Mouse (Mus musculus): ENCODE data around the gene Gng12. TPM values are rescaled to one million over a fixed set of nuclear protein-coding genes. Genes with fewer than 3 reads are reported as not detected.

Gene Gng12
- polyA plus RNA-seq, 1 experiment = 22.9 TPM

- H3K4me3 ChIP-seq (replicated peaks; ENCODE audit: control insufficient read depth, low read depth, low read length) = no peak overlapping the region
Measured at GRCm38 (mm10) chr6:66981864-66982263, 85.7 kb downstream of the Gng12 start.

GRCm38 (mm10) chr6:66984079-66984478 lies 87.9 kb downstream of the Gng12 start:
- TF ChIP-seq POLR2A (IDR thresholded peaks at IDR 0.05; ENCODE audit: borderline replicate concordance, control insufficient read depth, low read depth, low read length) (no peak), CTCF (IDR thresholded peaks at IDR 0.05; ENCODE audit: control insufficient read depth, insufficient read depth, low read length) (no peak)
- Histone ChIP-seq H3K27ac (ENCODE audit: control insufficient read depth, insufficient read depth, low read depth, low read length, poor library complexity) (no peak overlapping the region), H3K4me1 (ENCODE audit: control insufficient read depth, insufficient read depth, low read length) (peaks cover 3% of the 10 kb centered on the region), H3K4me3 (replicated peaks; ENCODE audit: control insufficient read depth, low read depth, low read length) (no peak overlapping the region)
- 77% methylated on average over 5 of the region's 5 CpGs for WGBS

More at GRCm38 (mm10) chr6:66981864-66982263, 85.7 kb downstream of the Gng12 start:
- peaks cover 3% of the 10 kb centered on the region; the same call in 1 of the 2 replicates for H3K4me1 ChIP-seq (ENCODE audit: control insufficient read depth, insufficient read depth, low read length)
- 67% methylated on average over 1 of the region's 1 CpGs for WGBS
- no peak overlapping the region for H3K27ac ChIP-seq (ENCODE audit: control insufficient read depth, insufficient read depth, low read depth, low read length, poor library complexity)
- TF ChIP-seq CTCF (IDR thresholded peaks at IDR 0.05; ENCODE audit: control insufficient read depth, insufficient read depth, low read length) (no peak), POLR2A (IDR thresholded peaks at IDR 0.05; ENCODE audit: borderline replicate concordance, control insufficient read depth, low read depth, low read length) (no peak)

DNA sequence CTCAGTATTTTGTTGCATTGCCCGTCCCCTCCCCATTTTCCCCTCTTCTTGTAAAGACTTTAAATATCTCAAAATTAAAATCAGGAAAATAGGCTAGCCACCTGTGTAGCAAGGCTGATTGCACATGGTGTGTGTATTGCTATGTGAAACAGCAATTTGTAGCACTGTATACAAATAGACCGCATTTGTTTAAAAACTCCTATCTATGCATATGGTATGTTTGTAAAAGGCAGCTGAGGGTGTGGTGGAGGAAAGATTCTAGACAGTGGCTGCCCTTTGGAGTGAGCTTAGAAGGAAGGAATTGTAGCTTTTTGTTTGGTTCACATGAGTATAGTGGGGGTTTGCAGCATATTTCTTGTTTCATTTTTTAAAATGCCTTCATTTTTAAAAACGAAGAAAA lies 88.5 kb downstream of the Gng12 start:
- 78% methylated on average over 3 of the region's 3 CpGs for WGBS
- Histone ChIP-seq H3K4me3 (replicated peaks; ENCODE audit: control insufficient read depth, low read depth, low read length) (no peak overlapping the region), H3K27ac (ENCODE audit: control insufficient read depth, insufficient read depth, low read depth, low read length, poor library complexity) (no peak overlapping the region), H3K4me1 (ENCODE audit: control insufficient read depth, insufficient read depth, low read length) (peaks cover 3% of the 10 kb centered on the region)
- TF ChIP-seq CTCF (IDR thresholded peaks at IDR 0.05; ENCODE audit: control insufficient read depth, insufficient read depth, low read length) (no peak), POLR2A (IDR thresholded peaks at IDR 0.05; ENCODE audit: borderline replicate concordance, control insufficient read depth, low read depth, low read length) (no peak)

GRCm38 (mm10) chr6:66985500-66985899 lies 89.3 kb downstream of the Gng12 start:
- H3K4me1 ChIP-seq (ENCODE audit: control insufficient read depth, insufficient read depth, low read length) = peaks cover 3% of the 10 kb centered on the region
- TF ChIP-seq POLR2A (IDR thresholded peaks at IDR 0.05; ENCODE audit: borderline replicate concordance, control insufficient read depth, low read depth, low read length) (no peak), CTCF (IDR thresholded peaks at IDR 0.05; ENCODE audit: control insufficient read depth, insufficient read depth, low read length) (no peak)
- H3K27ac ChIP-seq (ENCODE audit: control insufficient read depth, insufficient read depth, low read depth, low read length, poor library complexity) = no peak overlapping the region
- H3K4me3 ChIP-seq (replicated peaks; ENCODE audit: control insufficient read depth, low read depth, low read length) = no peak overlapping the region
- WGBS = 70% methylated on average over 7 of the region's 7 CpGs

DNA sequence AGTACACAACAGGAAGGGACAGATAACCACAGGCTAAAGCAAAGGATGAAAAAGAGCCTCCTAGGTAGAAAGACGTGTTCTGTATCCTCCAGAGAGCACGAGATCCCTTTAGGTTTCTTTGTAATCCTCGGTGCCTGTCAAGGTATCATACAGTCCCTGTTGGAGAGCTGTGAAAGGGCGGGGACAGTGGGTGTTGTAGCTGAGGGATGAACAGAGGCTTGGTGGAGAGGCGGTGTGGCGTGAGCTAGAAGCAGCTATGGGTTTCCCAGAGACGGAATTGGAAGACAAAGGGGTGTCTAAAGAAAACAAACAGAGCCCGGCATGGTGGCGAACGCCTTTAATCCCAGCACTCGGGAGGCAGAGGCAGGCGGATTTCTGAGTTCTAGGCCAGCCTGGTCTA lies 89.9 kb downstream of the Gng12 start:
- TF ChIP-seq POLR2A (IDR thresholded peaks at IDR 0.05; ENCODE audit: borderline replicate concordance, control insufficient read depth, low read depth, low read length) (no peak), CTCF (IDR thresholded peaks at IDR 0.05; ENCODE audit: control insufficient read depth, insufficient read depth, low read length) (no peak)
- WGBS = 83% methylated on average over 12 of the region's 12 CpGs
- Histone ChIP-seq H3K4me3 (replicated peaks; ENCODE audit: control insufficient read depth, low read depth, low read length) (no peak overlapping the region), H3K4me1 (ENCODE audit: control insufficient read depth, insufficient read depth, low read length) (peaks cover 3% of the 10 kb centered on the region), H3K27ac (ENCODE audit: control insufficient read depth, insufficient read depth, low read depth, low read length, poor library complexity) (no peak overlapping the region)

DNA sequence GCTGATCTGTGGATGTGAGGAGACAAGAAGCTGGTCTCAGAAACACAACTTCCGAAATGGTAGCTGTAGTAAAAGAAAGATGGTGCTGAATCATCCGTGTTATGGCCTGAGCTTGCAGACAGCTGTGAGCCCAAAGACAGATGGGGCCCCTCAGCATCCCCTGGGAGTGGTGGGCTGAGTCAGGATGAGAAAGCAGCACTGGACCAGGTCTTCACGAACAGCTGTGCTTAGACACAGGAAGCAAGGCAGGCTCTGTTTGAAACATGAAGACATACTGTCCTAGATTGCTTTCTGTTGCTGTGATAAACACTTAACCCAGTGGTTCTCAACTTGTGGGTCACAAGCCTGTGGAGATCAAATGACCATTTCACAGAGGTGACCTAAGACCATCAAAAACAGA lies 91.4 kb downstream of the Gng12 start:
- TF ChIP-seq CTCF (IDR thresholded peaks at IDR 0.05; ENCODE audit: control insufficient read depth, insufficient read depth, low read length) (no peak), POLR2A (IDR thresholded peaks at IDR 0.05; ENCODE audit: borderline replicate concordance, control insufficient read depth, low read depth, low read length) (no peak)
- H3K27ac ChIP-seq (ENCODE audit: control insufficient read depth, insufficient read depth, low read depth, low read length, poor library complexity) = no peak overlapping the region
- peaks cover 1% of the 10 kb centered on the region for H3K4me1 ChIP-seq (ENCODE audit: control insufficient read depth, insufficient read depth, low read length)
- no peak overlapping the region for H3K4me3 ChIP-seq (replicated peaks; ENCODE audit: control insufficient read depth, low read depth, low read length)
- WGBS = 51% methylated on average over 3 of the region's 3 CpGs

DNA sequence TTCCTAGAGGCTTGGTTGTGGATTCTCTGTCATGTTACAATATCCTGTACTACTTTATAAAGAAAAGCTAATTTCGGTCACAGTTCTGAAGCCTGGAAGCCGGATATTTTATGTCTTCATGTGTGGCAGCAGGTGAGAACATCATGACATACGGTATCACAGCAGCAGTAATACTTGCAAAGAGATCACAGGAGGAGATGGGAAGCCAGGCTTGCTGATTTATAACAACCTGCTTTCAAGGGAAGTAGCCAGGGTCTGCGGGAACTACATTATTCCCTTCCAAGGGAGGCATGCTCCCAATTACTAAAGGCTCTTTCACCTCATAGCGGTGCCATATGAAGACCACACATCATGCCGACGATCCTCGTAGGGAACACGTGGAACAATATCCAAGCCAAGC lies 92.2 kb downstream of the Gng12 start:
- Histone ChIP-seq H3K27ac (ENCODE audit: control insufficient read depth, insufficient read depth, low read depth, low read length, poor library complexity) (no peak overlapping the region), H3K4me1 (ENCODE audit: control insufficient read depth, insufficient read depth, low read length) (peaks cover 1% of the 10 kb centered on the region)
- 92% methylated on average over 9 of the region's 9 CpGs for WGBS

DNA sequence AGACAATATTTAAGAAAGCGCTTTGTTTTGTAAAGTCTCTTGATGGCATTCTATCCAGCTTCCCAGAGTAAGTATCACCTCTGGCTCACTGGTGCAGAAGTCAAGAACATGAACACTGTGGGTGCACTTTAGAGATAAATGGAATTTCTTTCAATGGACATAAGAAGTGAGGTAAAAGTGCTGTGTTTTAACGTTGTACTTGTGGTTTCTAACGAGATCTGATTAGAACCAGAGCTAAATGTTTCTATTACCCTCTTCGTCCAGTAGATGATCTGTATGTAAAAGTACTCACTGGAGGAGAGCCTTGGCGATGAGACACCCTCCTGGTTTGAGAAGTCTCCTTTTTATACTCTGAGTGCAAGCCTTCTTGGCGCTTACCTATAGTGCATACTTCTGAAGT lies 92.8 kb downstream of the Gng12 start:
- Histone ChIP-seq H3K4me1 (ENCODE audit: control insufficient read depth, insufficient read depth, low read length) (peaks cover under 1% of the 10 kb centered on the region), H3K4me3 (replicated peaks; ENCODE audit: control insufficient read depth, low read depth, low read length) (no peak overlapping the region), H3K27ac (ENCODE audit: control insufficient read depth, insufficient read depth, low read depth, low read length, poor library complexity) (no peak overlapping the region)
- WGBS = 62% methylated on average over 6 of the region's 6 CpGs
- TF ChIP-seq CTCF (IDR thresholded peaks at IDR 0.05; ENCODE audit: control insufficient read depth, insufficient read depth, low read length) = no peak
- no peak for TF ChIP-seq POLR2A (IDR thresholded peaks at IDR 0.05; ENCODE audit: borderline replicate concordance, control insufficient read depth, low read depth, low read length)

More for the DNA sequence above, 92.2 kb downstream of the Gng12 start:
- no peak overlapping the region for H3K4me3 ChIP-seq (replicated peaks; ENCODE audit: control insufficient read depth, low read depth, low read length)
- TF ChIP-seq POLR2A (IDR thresholded peaks at IDR 0.05; ENCODE audit: borderline replicate concordance, control insufficient read depth, low read depth, low read length) = no peak
- no peak for TF ChIP-seq CTCF (IDR thresholded peaks at IDR 0.05; ENCODE audit: control insufficient read depth, insufficient read depth, low read length)

GRCm38 (mm10) chr6:66989518-66989917 lies 93.3 kb downstream of the Gng12 start:
- Histone ChIP-seq H3K27ac (ENCODE audit: control insufficient read depth, insufficient read depth, low read depth, low read length, poor library complexity) (no peak overlapping the region), H3K4me1 (ENCODE audit: control insufficient read depth, insufficient read depth, low read length) (no peaks in the 10 kb centered on the region; the same call in none of the 2 replicates), H3K4me3 (replicated peaks; ENCODE audit: control insufficient read depth, low read depth, low read length) (no peak overlapping the region)
- WGBS = 40% methylated on average over 3 of the region's 3 CpGs
- no peak for TF ChIP-seq POLR2A (IDR thresholded peaks at IDR 0.05; ENCODE audit: borderline replicate concordance, control insufficient read depth, low read depth, low read length)
- TF ChIP-seq CTCF (IDR thresholded peaks at IDR 0.05; ENCODE audit: control insufficient read depth, insufficient read depth, low read length) = no peak

Measured in bone marrow, adult 2 months (tissue).